Mouse (Mus musculus): ENCODE data around the gene P2rx2. TPM values are rescaled to one million over a fixed set of nuclear protein-coding genes. Genes with fewer than 3 reads are reported as not detected.

Gene P2rx2
- polyA plus RNA-seq, 1 experiment from 2014 or later, result 0.92 TPM

DNA sequence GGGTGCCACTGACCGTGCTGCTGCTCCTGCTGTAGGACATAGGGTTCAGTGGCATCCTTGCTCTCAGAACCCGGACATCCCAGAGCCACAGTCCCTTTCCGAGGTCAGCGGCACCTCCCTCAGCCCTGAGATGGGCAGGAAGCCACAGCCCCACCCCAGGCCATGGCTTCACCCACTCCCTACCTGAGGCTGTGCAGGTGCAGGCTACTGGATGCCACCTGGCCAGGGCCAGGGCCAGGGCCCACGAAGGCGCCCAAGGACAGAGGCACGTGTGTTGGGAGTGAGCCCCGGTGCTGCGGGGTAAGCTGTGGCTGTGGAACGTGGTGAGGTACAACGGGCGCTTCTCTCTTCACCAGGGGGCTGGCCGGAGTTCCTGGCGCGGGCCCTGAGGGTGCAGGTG lies 36.1 kb upstream of the P2rx2 start:
- Histone ChIP-seq H3K27ac (ENCODE audit: low read depth, low read length) (no peak overlapping the region), H3K27me3 (ENCODE audit: control insufficient read depth, insufficient read depth, low read length) (no peaks in the 10 kb centered on the region), H3K4me2 (no peak overlapping the region), H3K4me3 (ENCODE audit: low read depth, low read length) (no peak overlapping the region), H3K9me3 (ENCODE audit: control insufficient read depth, low read length) (no peaks in the 10 kb centered on the region), H3K36me3 (ENCODE audit: control insufficient read depth, insufficient read depth, low read length) (peaks cover 10% of the 10 kb centered on the region), H3K9ac (ENCODE audit: low read length) (no peak overlapping the region), H3K4me1 (ENCODE audit: control insufficient read depth, insufficient read depth, low read length) (no peaks in the 10 kb centered on the region)
- peak; percentile 28; the same call in 1 of the 2 replicates for ATAC-seq (ENCODE audit: low FRiP score)
- peak; percentile 60 for DNase-seq (ENCODE audit: low spot score, missing footprints)
- WGBS, result 93% methylated on average over 15 of the region's 15 CpGs

GRCm38 (mm10) chr5:110378181-110378583 lies 35.2 kb upstream of the P2rx2 start:
- Histone ChIP-seq H3K36me3 (ENCODE audit: control insufficient read depth, insufficient read depth, low read length) (peaks cover 10% of the 10 kb centered on the region), H3K27me3 (ENCODE audit: control insufficient read depth, insufficient read depth, low read length) (no peaks in the 10 kb centered on the region), H3K27ac (ENCODE audit: low read depth, low read length) (no peak overlapping the region), H3K9me3 (ENCODE audit: control insufficient read depth, low read length) (no peaks in the 10 kb centered on the region), H3K4me1 (ENCODE audit: control insufficient read depth, insufficient read depth, low read length) (no peaks in the 10 kb centered on the region), H3K4me3 (ENCODE audit: low read depth, low read length) (no peak overlapping the region; the same call in 1 of the 2 replicates), H3K4me2 (peak overlapping the region; percentile 13; the same call in 1 of the 2 replicates), H3K9ac (ENCODE audit: low read length) (no peak overlapping the region)
- ATAC-seq (ENCODE audit: low FRiP score) (peak; percentile 43), DNase-seq (ENCODE audit: low spot score, missing footprints) (no peak)
- WGBS, result 34% methylated on average over 20 of the region's 20 CpGs

DNA sequence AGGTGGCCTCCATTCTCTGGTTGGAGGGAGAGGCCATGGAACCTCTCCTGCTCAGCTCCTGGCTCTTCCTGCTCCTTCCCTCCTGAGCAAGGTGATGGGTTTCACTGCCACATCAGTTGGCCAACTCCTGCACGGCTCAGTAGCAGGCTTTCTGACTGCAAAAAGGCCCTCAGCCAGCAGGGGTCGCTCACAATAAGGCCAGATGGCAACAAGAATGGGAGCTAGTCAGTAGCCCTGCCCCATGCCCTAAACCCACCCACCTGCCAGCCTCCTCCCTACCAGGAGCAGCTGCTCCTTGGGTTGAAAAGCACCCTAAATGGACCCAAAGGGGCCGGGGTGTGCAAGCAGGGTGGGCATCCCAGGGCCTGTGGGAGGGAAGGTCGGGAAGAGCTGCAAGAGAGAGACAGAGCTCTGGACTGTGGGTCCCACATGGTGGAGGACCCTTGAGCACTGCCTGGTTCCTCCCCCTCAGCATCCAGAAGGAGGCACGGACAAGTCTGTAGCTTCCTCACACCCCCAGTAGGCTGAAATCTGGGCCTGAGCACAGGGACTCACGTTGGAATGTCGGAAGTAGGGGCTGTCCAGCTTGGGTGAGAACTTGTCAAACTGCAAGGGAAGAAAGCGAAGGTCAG lies 33.9 kb upstream of the P2rx2 start:
- H3K4me2 ChIP-seq, result no peak overlapping the region
- ATAC-seq (ENCODE audit: low FRiP score), result peak; percentile 41

GRCm38 (mm10) chr5:110363822-110364545 lies 21.0 kb upstream of the P2rx2 start:
- Histone ChIP-seq H3K4me3 (ENCODE audit: low read depth, low read length) (no peak overlapping the region), H3K27ac (ENCODE audit: low read depth, low read length) (no peak overlapping the region)

More for the DNA sequence above, 33.9 kb upstream of the P2rx2 start:
- peak; percentile 98 for DNase-seq (ENCODE audit: low spot score, missing footprints)
- Histone ChIP-seq H3K4me3 (ENCODE audit: low read depth, low read length) (no peak overlapping the region), H3K27me3 (ENCODE audit: control insufficient read depth, insufficient read depth, low read length) (no peaks in the 10 kb centered on the region), H3K27ac (ENCODE audit: low read depth, low read length) (no peak overlapping the region), H3K9ac (ENCODE audit: low read length) (no peak overlapping the region), H3K4me1 (ENCODE audit: control insufficient read depth, insufficient read depth, low read length) (no peaks in the 10 kb centered on the region), H3K9me3 (ENCODE audit: control insufficient read depth, low read length) (no peaks in the 10 kb centered on the region), H3K36me3 (ENCODE audit: control insufficient read depth, insufficient read depth, low read length) (peaks cover 10% of the 10 kb centered on the region)
- 59% methylated on average over 8 of the region's 8 CpGs for WGBS

GRCm38 (mm10) chr5:110363179-110363821 lies 20.3 kb upstream of the P2rx2 start:
- peaks cover 3% of the 10 kb centered on the region; the same call in 1 of the 2 replicates for H3K4me1 ChIP-seq (ENCODE audit: control insufficient read depth, insufficient read depth, low read length)
- no peaks in the 10 kb centered on the region for H3K36me3 ChIP-seq (ENCODE audit: control insufficient read depth, insufficient read depth, low read length)
- DNase-seq (ENCODE audit: low spot score, missing footprints), result peak; percentile 99
- no peak overlapping the region for H3K27ac ChIP-seq (ENCODE audit: low read depth, low read length)
- no peaks in the 10 kb centered on the region for H3K9me3 ChIP-seq (ENCODE audit: control insufficient read depth, low read length)
- H3K4me3 ChIP-seq (ENCODE audit: low read depth, low read length), result peak overlapping the region; percentile 41
- peak overlapping the region; percentile 68 for H3K9ac ChIP-seq (ENCODE audit: low read length)
- 1% methylated on average over 61 of the region's 72 CpGs for WGBS
- H3K4me2 ChIP-seq, result peak overlapping the region; percentile 86
- peak; percentile 90 for ATAC-seq (ENCODE audit: low FRiP score)
- H3K27me3 ChIP-seq (ENCODE audit: control insufficient read depth, insufficient read depth, low read length), result no peaks in the 10 kb centered on the region

More at GRCm38 (mm10) chr5:110363822-110364545, 21.0 kb upstream of the P2rx2 start:
- no peaks in the 10 kb centered on the region for H3K9me3 ChIP-seq (ENCODE audit: control insufficient read depth, low read length)
- H3K9ac ChIP-seq (ENCODE audit: low read length), result no peak overlapping the region
- no peaks in the 10 kb centered on the region for H3K27me3 ChIP-seq (ENCODE audit: control insufficient read depth, insufficient read depth, low read length)
- peak overlapping the region; percentile 86 for H3K4me2 ChIP-seq
- WGBS, result 34% methylated on average over 11 of the region's 11 CpGs
- peaks cover 3% of the 10 kb centered on the region; the same call in 1 of the 2 replicates for H3K4me1 ChIP-seq (ENCODE audit: control insufficient read depth, insufficient read depth, low read length)
- no peaks in the 10 kb centered on the region for H3K36me3 ChIP-seq (ENCODE audit: control insufficient read depth, insufficient read depth, low read length)
- DNase-seq (ENCODE audit: low spot score, missing footprints) (peak; percentile 89), ATAC-seq (ENCODE audit: low FRiP score) (peak; percentile 8; the same call in 1 of the 2 replicates)

DNA sequence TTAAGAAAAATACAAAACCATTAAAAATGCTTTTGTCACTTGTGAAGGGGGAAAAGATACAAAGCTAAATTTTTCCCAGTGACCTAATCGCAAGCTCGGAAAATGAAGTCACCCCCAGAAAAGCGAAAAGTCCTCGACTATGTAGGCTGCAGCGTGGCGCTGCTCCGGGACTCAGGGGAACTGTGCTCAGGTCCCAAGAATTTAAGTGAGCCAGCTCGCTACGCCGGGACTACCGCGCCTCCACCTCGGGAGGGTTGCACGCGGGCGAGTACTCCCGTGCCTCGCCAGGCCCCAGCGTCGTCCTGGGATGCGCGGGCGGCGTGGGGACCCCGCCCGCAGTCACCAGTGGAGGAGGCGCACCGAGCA lies 19.8 kb upstream of the P2rx2 start:
- Histone ChIP-seq H3K9me3 (ENCODE audit: control insufficient read depth, low read length) (no peaks in the 10 kb centered on the region), H3K4me2 (peak overlapping the region; percentile 86), H3K27me3 (ENCODE audit: control insufficient read depth, insufficient read depth, low read length) (no peaks in the 10 kb centered on the region), H3K4me1 (ENCODE audit: control insufficient read depth, insufficient read depth, low read length) (peaks cover 3% of the 10 kb centered on the region; the same call in 1 of the 2 replicates), H3K4me3 (ENCODE audit: low read depth, low read length) (peak overlapping the region; percentile 41), H3K9ac (ENCODE audit: low read length) (peak overlapping the region; percentile 68), H3K27ac (ENCODE audit: low read depth, low read length) (no peak overlapping the region), H3K36me3 (ENCODE audit: control insufficient read depth, insufficient read depth, low read length) (no peaks in the 10 kb centered on the region)
- ATAC-seq (ENCODE audit: low FRiP score) (peak; percentile 57), DNase-seq (ENCODE audit: low spot score, missing footprints) (no peak)
- WGBS, result 2% methylated on average over 28 of the region's 28 CpGs

- ATAC-seq (ENCODE audit: low FRiP score) (no peak), DNase-seq (ENCODE audit: low spot score, missing footprints) (no peak)
- H3K4me3 ChIP-seq (ENCODE audit: low read depth, low read length), result no peak overlapping the region
- peaks cover 3% of the 10 kb centered on the region; the same call in 1 of the 2 replicates for H3K4me1 ChIP-seq (ENCODE audit: control insufficient read depth, insufficient read depth, low read length)
- H3K4me2 ChIP-seq, result no peak overlapping the region
- no peaks in the 10 kb centered on the region for H3K9me3 ChIP-seq (ENCODE audit: control insufficient read depth, low read length)
- WGBS, result 89% methylated on average over 6 of the region's 6 CpGs
- no peak overlapping the region for H3K27ac ChIP-seq (ENCODE audit: low read depth, low read length)
- no peaks in the 10 kb centered on the region for H3K36me3 ChIP-seq (ENCODE audit: control insufficient read depth, insufficient read depth, low read length)
- H3K9ac ChIP-seq (ENCODE audit: low read length), result no peak overlapping the region
- H3K27me3 ChIP-seq (ENCODE audit: control insufficient read depth, insufficient read depth, low read length), result no peaks in the 10 kb centered on the region
Measured at GRCm38 (mm10) chr5:110361465-110361864, 18.5 kb upstream of the P2rx2 start.

DNA sequence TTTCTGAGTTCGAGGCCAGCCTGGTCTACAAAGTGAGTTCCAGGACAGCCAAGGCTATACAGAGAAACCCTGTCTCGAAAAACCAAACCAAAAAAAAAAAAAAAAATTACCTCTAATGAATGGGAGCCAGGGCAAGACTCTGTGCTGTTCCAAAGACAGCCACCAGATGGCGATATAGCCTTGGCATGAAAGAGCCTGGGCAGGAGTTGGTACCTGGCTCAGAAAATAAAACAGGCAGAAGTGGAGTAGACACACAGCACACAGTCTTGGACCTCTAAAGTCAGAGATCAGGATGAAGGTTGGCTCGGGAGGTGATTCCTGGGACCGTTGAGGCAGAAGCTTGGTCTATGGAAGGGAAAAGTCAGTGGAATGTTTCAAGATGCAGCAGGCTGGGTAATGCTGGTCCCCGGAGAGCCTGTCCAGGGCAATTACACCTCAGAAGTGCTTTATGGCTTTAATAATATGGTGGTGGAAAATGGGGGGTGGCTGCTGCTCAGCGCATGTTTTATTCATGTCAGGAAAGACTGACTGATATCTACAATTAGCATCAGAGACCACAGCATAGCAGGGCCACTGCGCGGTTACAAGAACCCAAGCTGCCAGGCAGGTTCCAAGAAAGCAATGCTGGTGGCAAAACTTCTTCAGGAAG lies 14.6 kb upstream of the P2rx2 start:
- H3K4me2 ChIP-seq, result no peak overlapping the region
- WGBS, result 49% methylated on average over 8 of the region's 9 CpGs
- H3K4me3 ChIP-seq (ENCODE audit: low read depth, low read length), result no peak overlapping the region
- H3K9ac ChIP-seq (ENCODE audit: low read length), result no peak overlapping the region
- peak; percentile 67; the same call in 1 of the 2 replicates for ATAC-seq (ENCODE audit: low FRiP score)
- no peaks in the 10 kb centered on the region for H3K9me3 ChIP-seq (ENCODE audit: control insufficient read depth, low read length)
- no peaks in the 10 kb centered on the region for H3K27me3 ChIP-seq (ENCODE audit: control insufficient read depth, insufficient read depth, low read length)
- H3K4me1 ChIP-seq (ENCODE audit: control insufficient read depth, insufficient read depth, low read length), result no peaks in the 10 kb centered on the region
- H3K36me3 ChIP-seq (ENCODE audit: control insufficient read depth, insufficient read depth, low read length), result no peaks in the 10 kb centered on the region
- DNase-seq (ENCODE audit: low spot score, missing footprints), result peak; percentile 99
- H3K27ac ChIP-seq (ENCODE audit: low read depth, low read length), result no peak overlapping the region

Data from midbrain, embryonic 11.5 days (tissue).